Mouse (Mus musculus) MEL-GATA-1-ER (cell line): ENCODE measurements at regions not wholly inside any gene's neighbourhood (a gene's known extent, or its start where the extent isn't known, plus 50 kb on each side); places are given as distances from the start of the nearest gene placed in this dataset.

Experiments
- DNase-seq: peaks from one replicate; pipeline ENCODE4 v3.0.0-alpha.2; 2012; ENCODE audit warnings: low read depth; ENCODE audit errors: extremely low read depth

DNA sequence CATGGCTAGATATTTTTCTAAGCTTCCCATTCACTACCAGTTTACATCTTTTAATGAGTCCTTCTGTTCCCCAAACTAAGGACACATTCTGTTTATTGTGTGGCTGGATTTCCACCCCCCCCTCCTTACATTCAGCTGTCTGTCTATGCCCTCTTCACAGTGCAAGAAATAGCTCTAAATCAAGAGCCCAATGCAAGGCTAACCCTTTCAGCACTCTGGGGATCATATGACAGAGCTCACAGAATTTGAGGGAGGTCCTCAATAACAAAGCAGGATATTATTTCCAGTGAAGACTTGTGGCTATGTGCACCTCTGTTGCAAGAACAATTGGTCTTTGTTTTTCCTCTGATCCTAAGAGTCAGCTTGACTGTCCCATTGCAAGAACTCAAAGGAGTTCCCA is 874.1 kb upstream of the Gje1 start:
- no peak for DNase-seq

DNA sequence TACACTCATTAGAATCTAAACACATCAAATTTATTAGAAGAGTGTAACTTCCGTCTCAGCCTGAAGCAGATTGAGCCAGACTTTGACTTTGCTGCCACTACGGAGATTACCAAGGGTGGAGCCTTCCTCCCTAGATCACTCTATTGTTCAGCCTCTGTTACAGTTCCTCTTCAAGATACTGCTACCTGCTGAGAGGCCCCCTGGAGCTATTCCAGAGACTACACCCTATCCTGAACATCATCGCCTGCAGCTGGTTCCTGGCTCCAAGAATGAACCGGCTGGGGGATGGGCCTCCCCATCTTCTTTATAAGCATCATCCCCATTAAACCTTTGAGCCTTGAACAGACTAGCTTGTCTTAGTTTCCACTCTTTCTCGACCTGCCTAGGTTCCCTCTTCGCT is 868.1 kb upstream of the Gje1 start:
- no peak for DNase-seq

DNA sequence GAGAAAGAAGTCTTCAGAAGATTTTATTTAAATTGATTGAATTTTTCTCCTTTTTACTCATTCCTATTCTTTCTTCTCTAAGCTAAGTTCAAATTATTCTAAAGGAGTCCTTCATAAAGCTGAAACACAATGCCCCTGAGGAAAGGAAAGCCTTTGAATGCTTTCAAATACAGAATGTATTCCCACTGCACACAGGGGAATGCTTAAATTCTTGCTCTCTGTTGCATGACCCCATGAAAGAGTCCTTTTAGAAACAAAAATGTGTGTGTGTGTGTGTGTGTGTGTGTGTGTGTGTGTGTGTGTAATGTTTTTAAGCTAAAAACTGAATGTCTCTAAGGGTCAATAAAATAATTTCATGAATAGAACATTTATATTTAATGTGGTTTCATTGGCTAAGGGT is 846.1 kb upstream of the Gje1 start:
- no peak for DNase-seq

DNA sequence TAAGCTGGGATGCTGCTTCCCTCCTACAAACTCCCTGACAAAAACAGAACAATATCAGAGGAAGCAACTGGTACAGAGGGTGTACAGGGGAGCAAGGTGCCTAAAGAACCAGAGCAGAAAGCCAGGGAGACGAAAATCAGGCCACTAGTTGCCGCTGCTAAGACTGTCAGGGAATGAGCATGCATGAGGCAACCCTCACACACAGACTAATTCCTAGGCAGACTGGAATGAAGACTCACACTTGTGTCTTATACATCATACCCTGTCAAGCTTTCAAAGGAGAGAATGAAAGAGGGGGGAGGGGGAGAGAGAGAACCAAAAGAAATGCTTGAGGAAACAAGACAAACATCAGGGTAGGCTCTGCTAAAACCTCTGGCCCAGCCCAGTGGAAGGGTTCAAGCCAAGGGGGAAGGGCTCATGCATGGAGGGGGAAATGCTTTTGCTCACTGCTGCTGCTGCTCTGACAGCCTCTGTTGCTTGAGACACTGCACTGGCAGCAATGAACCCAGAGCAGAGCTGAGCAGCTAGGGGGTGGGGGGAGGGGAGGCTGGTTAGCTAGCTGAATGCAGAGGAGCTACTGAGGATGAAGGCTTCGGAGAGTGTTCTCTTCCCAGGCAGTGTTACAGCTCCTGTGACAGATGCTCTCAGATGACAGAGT is 835.5 kb upstream of the Gje1 start:
- DNase-seq: no peak

DNA sequence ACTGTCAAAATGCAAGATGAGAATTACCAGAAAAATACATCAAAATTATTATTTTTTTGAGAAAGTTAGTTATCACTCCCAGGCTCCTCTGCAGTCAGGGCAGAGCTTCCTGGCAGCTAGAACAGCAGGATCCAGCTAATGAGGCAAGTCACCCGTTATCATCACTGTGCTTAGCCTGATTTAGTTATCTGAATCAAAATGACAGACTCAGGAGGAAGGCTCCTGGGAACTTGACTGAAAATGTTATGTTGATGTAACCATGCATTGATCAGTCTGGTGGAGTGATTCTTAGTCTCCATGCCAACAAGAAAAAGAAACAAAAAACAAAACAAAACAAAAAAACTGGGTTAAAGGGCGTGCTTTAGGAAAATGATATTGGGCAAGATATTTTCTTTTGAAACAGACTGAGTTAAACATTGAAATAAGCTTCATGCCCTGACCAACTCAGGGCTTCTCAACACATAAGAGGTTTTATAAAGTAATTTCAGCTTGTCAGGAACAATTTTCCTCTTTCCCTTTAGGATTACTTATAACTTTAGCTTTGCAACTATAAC is 823.9 kb upstream of the Gje1 start:
- no peak for DNase-seq

DNA sequence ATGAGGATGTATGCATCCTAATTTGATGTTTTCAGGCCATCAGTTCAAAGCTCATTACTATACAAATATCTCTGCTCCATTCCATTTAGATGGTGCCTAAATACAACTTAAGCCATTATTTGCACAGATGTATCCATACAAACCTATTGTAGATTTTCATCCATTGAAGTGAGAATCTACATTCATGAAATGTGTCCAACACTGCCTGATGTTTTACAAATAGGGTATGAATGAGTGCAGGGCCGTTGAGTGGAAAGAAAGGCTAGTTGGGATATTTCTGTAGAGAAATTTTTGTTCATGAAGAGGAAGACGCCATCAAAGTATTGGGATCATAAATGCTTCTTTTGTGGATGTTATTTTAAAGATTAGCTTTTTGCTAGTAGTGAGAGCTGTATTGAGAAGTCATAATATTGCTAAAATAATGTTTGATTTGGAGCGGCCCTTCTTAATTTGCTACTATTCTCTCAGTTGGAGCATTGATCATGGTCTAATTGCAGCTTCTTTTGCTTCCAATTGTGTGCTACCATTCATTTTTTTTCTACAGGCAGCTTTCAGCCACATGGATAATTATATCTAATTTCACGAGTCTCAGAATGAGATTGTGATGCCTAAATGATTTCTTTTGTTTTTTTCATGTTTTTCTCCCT is 822.9 kb upstream of the Gje1 start:
- no peak for DNase-seq

DNA sequence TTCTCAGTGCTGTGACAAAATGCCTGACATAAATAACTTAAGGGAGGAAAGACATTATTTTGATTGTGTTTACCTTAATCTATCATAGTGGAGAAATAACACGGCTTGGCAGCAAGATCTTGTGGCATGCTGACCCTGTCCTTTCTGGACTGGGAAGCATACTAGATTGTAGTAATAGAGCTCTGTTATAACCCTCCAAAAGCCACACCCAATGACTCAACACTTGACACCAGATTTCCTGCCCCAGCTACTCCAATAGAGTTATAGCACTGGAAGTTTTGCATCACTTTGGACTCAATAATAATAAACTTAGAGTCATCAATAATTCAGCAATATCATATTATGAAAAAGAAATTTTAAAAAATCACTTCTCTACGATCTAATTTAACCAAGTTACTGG is 818.0 kb upstream of the Gje1 start:
- DNase-seq: no peak

DNA sequence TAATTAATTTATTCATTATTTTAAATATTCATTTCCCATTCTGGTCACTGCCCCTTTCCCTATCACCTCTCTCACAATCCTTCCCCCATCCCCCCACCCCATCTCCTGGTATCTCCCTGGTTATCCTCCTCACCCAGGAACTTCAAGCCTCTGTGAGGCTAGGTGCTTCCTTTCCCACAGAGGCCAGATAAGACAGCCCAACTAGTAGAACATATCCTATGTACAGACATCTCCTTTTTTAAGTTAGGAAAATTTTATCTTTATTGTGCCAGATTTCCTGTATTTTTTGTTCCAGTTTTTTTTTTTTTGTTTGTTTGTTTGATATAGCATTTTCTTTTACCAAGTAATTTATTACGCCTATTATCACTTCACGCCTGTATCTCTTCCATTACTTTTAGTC is 769.4 kb upstream of the Gje1 start:
- peak; percentile 60 for DNase-seq

DNA sequence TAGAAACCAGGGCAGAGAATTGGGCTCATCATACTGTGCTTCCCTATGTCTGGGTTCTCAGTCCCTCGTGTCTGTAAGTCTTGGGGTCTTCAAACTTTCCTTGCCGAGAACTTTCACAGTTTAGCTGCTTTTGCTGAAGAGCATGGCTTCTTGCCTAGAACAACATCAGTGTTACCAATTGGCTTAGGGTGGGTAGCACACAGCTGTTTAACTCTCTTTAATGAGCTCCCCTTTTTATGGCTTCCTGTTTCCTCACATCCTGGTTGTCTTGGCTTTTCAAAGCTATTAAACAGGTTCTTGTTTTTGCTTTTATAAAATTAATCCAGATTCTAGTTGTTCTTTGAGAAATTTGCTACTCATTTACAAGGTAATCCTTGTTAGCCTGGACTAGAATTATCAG is 725.3 kb upstream of the Gje1 start:
- peak; percentile 28 for DNase-seq

DNA sequence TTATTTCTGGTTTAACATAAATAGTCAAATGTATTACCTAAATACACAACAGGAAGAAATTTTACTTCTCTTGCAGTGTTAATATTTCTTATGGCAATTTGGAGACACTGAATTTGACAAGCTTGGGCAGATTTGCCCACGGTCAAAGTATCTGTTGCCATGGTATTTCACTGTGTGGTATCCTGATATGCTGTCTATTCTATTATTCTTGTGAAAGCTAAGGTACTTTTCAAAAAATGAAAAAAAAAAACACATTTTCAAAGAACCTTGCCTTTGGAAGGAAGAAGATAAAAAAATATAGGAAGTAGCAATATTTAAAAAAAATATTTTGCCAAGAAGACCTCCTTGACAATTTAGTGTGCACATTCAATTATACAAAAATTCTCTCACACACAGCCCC is 723.2 kb upstream of the Gje1 start:
- DNase-seq: peak; percentile 58

DNA sequence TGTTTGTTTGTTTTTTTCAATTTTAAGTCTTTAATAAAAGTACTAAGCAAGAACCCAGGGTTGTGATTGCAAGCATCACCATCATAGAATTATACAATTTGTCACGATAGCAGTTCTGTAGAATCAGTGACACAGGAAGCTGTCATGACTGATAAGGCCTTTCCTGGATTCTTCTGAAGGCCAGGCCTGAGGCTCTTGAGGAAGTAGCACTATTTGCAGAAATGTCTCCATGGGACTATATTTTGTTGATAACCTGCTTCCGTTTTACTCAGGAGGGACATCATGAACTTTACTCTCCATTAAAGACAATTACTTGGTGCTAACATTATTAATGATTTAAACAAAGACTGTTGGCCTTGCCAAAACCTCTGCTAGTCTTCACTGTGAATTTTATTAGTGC is 708.7 kb upstream of the Gje1 start:
- peak; percentile 31 for DNase-seq

DNA sequence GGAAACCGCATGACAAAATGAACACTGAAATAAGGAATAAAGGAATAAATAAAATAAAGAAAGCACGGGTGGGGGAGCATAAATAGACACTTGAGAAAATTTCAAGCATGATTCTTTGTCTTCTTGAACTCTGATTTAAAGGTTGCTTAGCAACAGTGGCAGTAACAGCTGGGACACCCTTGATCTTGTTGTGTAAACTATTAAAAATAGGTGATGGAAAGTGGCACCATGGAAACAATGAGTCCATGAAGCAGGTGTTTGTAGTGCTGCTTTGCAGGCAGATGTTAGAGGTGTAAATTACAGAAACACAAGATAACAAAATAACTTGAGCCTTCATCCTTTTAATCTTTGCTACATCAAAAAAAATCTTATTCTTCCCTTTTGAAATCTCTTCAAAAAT is 688.2 kb upstream of the Gje1 start:
- no peak for DNase-seq

DNA sequence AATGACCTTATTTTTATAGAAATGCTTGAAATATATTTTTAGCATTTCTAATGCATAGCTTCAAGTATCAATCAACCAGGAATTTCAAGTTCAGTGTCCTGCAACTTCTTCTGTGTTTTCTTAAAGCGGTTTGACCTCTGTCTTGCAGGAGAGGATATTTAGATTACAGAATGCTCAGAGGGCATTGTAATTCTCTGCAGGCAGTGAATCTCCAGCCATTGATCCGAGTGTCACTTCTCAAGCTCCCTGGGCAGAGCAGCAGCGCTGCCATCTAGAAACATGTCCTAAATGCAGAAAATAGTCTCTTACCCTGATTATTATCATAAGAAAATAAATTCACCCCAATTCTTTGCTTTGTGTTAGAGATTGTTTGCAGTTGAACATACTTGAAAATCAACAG is 687.7 kb upstream of the Gje1 start:
- no peak for DNase-seq

DNA sequence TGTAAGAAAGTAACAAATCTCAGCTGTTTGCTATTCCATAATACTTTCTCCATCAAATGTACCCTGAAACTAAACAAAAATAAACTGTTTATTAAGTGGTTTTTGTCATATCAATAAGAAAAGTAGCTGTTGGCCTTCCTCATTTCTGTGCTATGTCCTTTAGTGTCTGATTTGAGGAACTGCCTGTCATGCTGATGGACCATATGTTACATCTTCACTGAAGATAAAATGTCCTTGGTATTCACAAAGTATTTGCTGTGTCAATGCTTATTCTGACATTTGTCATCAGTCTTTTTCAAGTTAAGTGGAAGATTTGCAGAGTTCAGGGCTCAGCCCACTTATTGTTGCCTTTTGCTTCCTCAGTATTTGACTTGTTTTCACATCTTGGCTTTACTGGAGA is 682.0 kb upstream of the Gje1 start:
- DNase-seq: peak; percentile 39

DNA sequence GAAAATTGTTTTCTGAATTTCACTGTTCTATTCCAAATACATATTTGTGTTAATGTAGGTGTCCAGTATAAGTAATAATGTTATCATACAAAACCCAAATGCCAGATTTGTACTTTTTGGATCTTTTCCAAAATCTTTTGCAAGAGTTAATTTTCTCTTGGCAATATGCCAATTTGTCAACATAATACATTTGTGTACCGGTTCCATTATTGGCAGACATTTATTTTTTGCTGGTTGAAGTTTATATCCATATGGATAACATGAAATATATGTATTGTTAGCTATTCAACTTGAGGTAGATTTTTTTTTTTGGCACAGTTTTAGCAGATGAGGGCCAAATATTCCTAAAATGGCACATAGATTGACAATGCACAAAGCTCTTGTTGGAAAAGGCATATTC is 679.1 kb upstream of the Gje1 start:
- no peak for DNase-seq

DNA sequence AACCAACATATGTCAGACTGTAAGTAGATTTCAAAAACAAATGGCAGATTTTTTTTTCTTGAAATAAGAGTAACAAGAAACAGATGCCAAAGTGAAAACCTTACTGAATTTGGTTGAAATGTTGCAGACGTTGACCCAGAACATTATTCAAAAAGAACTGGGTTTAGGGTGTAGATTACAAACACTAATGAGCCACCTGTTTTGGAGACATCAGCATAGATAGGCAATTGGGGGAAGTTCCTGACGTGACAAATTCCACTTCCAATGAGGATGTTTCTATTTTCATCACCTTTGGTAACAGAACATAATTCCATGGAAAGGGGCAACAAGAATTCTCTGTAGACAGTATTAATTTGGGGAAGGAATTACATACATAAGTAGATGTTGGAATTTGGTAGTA is 677.3 kb upstream of the Gje1 start:
- DNase-seq: no peak

DNA sequence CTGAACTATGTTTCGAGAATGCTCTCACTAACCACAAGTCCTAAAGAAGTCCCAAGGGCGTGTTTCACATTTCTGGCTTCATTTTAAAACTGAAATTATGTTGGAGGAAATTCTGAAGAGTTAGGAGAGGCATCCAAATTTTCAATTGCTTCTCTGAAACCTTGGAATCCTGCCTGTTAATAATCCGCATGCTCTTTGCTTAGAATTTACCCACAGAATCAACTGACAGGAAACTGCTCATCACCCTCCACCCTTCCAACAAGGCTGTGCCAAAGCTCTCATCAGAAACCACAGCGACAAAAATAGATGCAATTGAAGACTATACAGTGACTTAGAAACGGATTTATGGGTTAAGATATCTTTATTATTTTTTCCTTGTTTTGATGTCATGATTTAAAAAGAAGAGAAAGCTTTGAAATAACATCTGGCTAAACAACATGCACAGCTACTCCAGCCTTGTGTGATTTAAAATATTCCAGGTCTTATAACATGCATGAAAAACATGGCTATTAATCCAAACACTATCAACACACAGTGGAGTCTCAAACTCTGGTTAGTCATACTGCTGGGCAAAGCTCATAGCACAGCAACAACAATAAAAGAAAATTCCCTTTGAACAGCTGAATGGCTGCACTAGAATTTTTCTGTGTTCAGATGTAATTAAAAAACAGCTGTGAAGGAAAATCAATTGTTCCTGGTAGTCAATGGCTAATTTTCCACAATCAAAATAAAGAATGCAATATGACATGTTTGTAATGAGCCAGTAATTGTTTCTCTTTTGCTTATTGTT is 674.2 kb upstream of the Gje1 start:
- DNase-seq: no peak

DNA sequence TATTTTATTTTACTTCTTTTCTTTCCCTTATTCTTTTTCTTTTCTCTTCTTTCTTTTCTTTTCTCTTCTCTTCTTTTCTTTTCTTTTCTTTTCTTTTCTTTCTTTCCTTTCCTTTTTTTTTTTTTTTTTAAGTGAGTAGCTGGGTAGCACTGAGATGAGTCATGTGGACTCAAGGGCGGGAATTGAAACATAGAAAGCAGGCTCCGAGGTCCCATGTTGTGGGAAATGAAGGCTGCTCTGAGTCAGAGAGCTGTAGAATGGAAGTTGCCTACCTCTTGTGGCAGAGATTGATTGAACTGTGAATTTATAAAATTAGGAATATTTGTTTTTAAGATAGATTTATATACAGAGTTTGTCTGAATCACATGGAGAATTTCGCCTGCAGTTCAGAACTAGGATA is 655.6 kb upstream of the Gje1 start:
- DNase-seq: no peak
